Comparison of ENCODE assay signal across 16 mouse cellular contexts in genomic region chr14:119401618-119402017, GRCm38 (mm10).
DNase-seq lines count a peak whose midpoint lies in the region.
"Had no signal": no experiment of that assay in that cellular context is flagged by ENCODE, and none has a peak within 500 bp of the region (broad histone marks: within the 10 kb centered on the region; RNA-seq: fewer than 3 reads in every experiment).

No protein-coding gene starts in this region.

- intact Hi-C loops in left cerebral cortex, postnatal 25 days (cut with DNase I) = no loop called here

- peak; percentile 5 to 9 for DNase-seq in layer of hippocampus, adult 8-10 months (ENCODE audit: low spot score in 2 of 2)
- no peak for DNase-seq in layer of hippocampus, adult 9-10 months (ENCODE audit: low spot score)
- peak; percentile 12 to 34 for DNase-seq in left cerebral cortex, postnatal 25 days (ENCODE audit: low spot score in 2 of 2)
- no peak for DNase-seq in left cerebral cortex, adult 18-20 months (ENCODE audit: low spot score in 2 of 2)
- peak; percentile 60 for DNase-seq in brain, adult 2 months (ENCODE audit: low read depth, low spot score)
- peak; percentile 28 for DNase-seq in telencephalon, adult 2 months (ENCODE audit: low read depth, low spot score)
- DNase-seq: adrenal gland, adult 2 months; adrenal gland, postnatal 14 days; cerebellum, adult 11-12 months; cerebellum, adult 8-10 months; cerebellum, postnatal 10 days; cerebellum, postnatal 36 days; embryo, embryonic 11 days; gastrocnemius, adult 2 months; gastrocnemius, postnatal 14 days; heart, adult 11 months had no signal

Comparison
In these comparisons a context has a peak if more than half of its experiments do, and no peak if none do; other contexts are left out.
1. DNase-seq: peak in layer of hippocampus, adult 8-10 months (2 of 2), left cerebral cortex, postnatal 25 days (2 of 2), brain, adult 2 months (single experiment) and telencephalon, adult 2 months (single experiment); none in layer of hippocampus, adult 9-10 months (single experiment) and left cerebral cortex, adult 18-20 months (0 of 2).